Mouse (Mus musculus) hindbrain, embryonic 13.5 days (tissue): ENCODE results near the gene Olfr1297. TPM values are rescaled to one million over a fixed set of nuclear protein-coding genes. Genes with fewer than 3 reads are reported as not detected.

ENCODE experiments used
- ATAC-seq: fragments of 200-750 bp; cut with Nextera tagmentation; 2 replicates; pipeline ENCODE4 v1.8.0; 2017; ENCODE audit warnings: moderate TSS enrichment; ENCODE audit not compliant: low FRiP score
- H3K27ac ChIP-seq: fragments of 300-500 bp; sonication (generic); 2 replicates; pipeline ENCODE4 v1.5.1; 2015; ENCODE audit warnings: inconsistent platforms, mild to moderate bottlenecking, moderate library complexity
- H3K27me3 ChIP-seq: fragments of 300-500 bp; sonication (generic); 2 replicates; pipeline ENCODE4 v1.6.1; 2015; ENCODE audit warnings: mild to moderate bottlenecking, inconsistent platforms
- H3K36me3 ChIP-seq: fragments of 300-500 bp; sonication (generic); 2 replicates; pipeline ENCODE4 v1.6.1; 2015; ENCODE audit warnings: mild to moderate bottlenecking, inconsistent platforms
- H3K4me1 ChIP-seq: fragments of 300-500 bp; sonication (generic); replicated peaks from 2 replicates; pipeline ENCODE4 v1.6.1; 2015; ENCODE audit warnings: inconsistent platforms
- H3K4me2 ChIP-seq: fragments of 300-500 bp; sonication (generic); 2 replicates; pipeline ENCODE4 v1.6.1; 2015; ENCODE audit warnings: inconsistent platforms, mild to moderate bottlenecking, moderate library complexity
- H3K4me3 ChIP-seq: fragments of 300-500 bp; sonication (generic); 2 replicates; pipeline ENCODE4 v1.5.1; 2015; ENCODE audit warnings: mild to moderate bottlenecking, inconsistent platforms
- H3K9ac ChIP-seq: fragments of 300-500 bp; sonication (generic); 2 replicates; pipeline ENCODE4 v1.6.1; 2015; ENCODE audit warnings: mild to moderate bottlenecking, inconsistent platforms
- H3K9me3 ChIP-seq: fragments of 300-500 bp; sonication (generic); 2 replicates; pipeline ENCODE4 v1.6.1; 2016; ENCODE audit warnings: inconsistent platforms
- WGBS: fragments of 180-500 bp; shearing (Covaris S2); methylation state at CpG from one replicate; pipeline ENCODE4 v1.1.7; 2015; 5-methylcytosine and 5-hydroxymethylcytosine counted together
- polyA plus RNA-seq: library from polyadenylated mRNA; unstranded; fragments of >200 nt; fragmentation: Nextera tagmentation; extraction: Ambion mirVana; gene quantifications from 2 replicates; pipeline ENCODE4 v1.2.1, GENCODE M21; 2015

The Olfr1297 gene
- polyA plus RNA-seq: not detected in 2 replicates

GRCm38 (mm10) chr2:111626397-111626796 is at the start of gene Olfr1297:
Gene Olfr1297 (minus strand): TSS chr2:111626497.
- H3K27ac ChIP-seq: no peak within 1 kb of the TSS
- no peak within 1 kb of the TSS for H3K9ac ChIP-seq
- no peak within 1 kb of the TSS for H3K4me3 ChIP-seq
- H3K27me3 ChIP-seq: no peaks in the 10 kb centered on the region
- no peak within 1 kb of the TSS for H3K4me2 ChIP-seq
- H3K36me3 ChIP-seq: no peaks in the 10 kb centered on the region
- H3K4me1 ChIP-seq: no peaks in the 10 kb centered on the region
- no peaks in the 10 kb centered on the region for H3K9me3 ChIP-seq
- no peak for ATAC-seq
- 75% methylated on average over 1 of the region's 1 CpGs for WGBS

- Histone ChIP-seq H3K4me3 (no peak within 1 kb of the TSS), H3K4me2 (no peak within 1 kb of the TSS), H3K9ac (no peak within 1 kb of the TSS), H3K9me3 (no peaks in the 10 kb centered on the region), H3K27me3 (no peaks in the 10 kb centered on the region), H3K27ac (no peak within 1 kb of the TSS), H3K36me3 (no peaks in the 10 kb centered on the region), H3K4me1 (no peaks in the 10 kb centered on the region)
- WGBS: 77% methylated on average over 4 of the region's 4 CpGs
- ATAC-seq: no peak
These were observed 34.8 kb upstream of the Olfr1297 start, which contains the start of gene Olfr1299 for GRCm38 (mm10) chr2:111661119-111661518. Gene Olfr1299 (plus strand): TSS chr2:111661419.

- Histone ChIP-seq H3K4me3 (no peak within 1 kb of the TSS), H3K4me1 (no peaks in the 10 kb centered on the region), H3K4me2 (no peak within 1 kb of the TSS), H3K9ac (no peak within 1 kb of the TSS), H3K36me3 (no peaks in the 10 kb centered on the region), H3K27me3 (no peaks in the 10 kb centered on the region), H3K9me3 (no peaks in the 10 kb centered on the region), H3K27ac (no peak within 1 kb of the TSS)
- 89% methylated on average over 1 of the region's 1 CpGs for WGBS
- no peak for ATAC-seq
These were observed 22.8 kb upstream of the Olfr1297 start, which contains the start of gene Olfr1298 for GRCm38 (mm10) chr2:111649101-111649500. Gene Olfr1298 (minus strand): TSS chr2:111649201.

GRCm38 (mm10) chr2:111569581-111569980 is 56.7 kb downstream of the Olfr1297 start, which contains the start of gene Olfr1295:
Gene Olfr1295 (minus strand): TSS chr2:111569681.
- no peak within 1 kb of the TSS for H3K9ac ChIP-seq
- H3K27ac ChIP-seq: no peak within 1 kb of the TSS
- H3K27me3 ChIP-seq: no peaks in the 10 kb centered on the region
- ATAC-seq: no peak
- no peak within 1 kb of the TSS for H3K4me3 ChIP-seq
- H3K4me2 ChIP-seq: no peak within 1 kb of the TSS
- no peaks in the 10 kb centered on the region for H3K9me3 ChIP-seq
- H3K4me1 ChIP-seq: no peaks in the 10 kb centered on the region
- no peaks in the 10 kb centered on the region for H3K36me3 ChIP-seq

Other genes starting within 250 kb of the Olfr1297 start
- gene Olfr1286, start 203.4 kb downstream of the Olfr1297 start, polyA plus RNA-seq: not detected in 2 replicates
- not detected in 2 replicates for gene Olfr1287, start 177.4 kb downstream of the Olfr1297 start, polyA plus RNA-seq
- gene Olfr1288, start 152.4 kb downstream of the Olfr1297 start, polyA plus RNA-seq: not detected in 2 replicates
- not detected in 2 replicates for gene Olfr1289, start 145.7 kb downstream of the Olfr1297 start, polyA plus RNA-seq
- not detected in 2 replicates for gene Olfr1290, start 132.7 kb downstream of the Olfr1297 start, polyA plus RNA-seq
- gene Olfr1291-ps1, start 129.3 kb downstream of the Olfr1297 start, polyA plus RNA-seq: not detected in 2 replicates
- gene Olfr1293-ps, start 101.3 kb downstream of the Olfr1297 start, polyA plus RNA-seq: not detected in 2 replicates
- gene Olfr1294, start 86.2 kb downstream of the Olfr1297 start, polyA plus RNA-seq: not detected in 2 replicates
- not detected in 2 replicates for gene Olfr1295, start 56.8 kb downstream of the Olfr1297 start, polyA plus RNA-seq
- not detected in 2 replicates for gene Olfr1298, start 22.7 kb upstream of the Olfr1297 start, polyA plus RNA-seq
- not detected in 2 replicates for gene Olfr1299, start 34.9 kb upstream of the Olfr1297 start, polyA plus RNA-seq
- not detected in 2 replicates for gene Olfr1301, start 124.5 kb upstream of the Olfr1297 start, polyA plus RNA-seq
- gene Olfr1302, start 150.9 kb upstream of the Olfr1297 start, polyA plus RNA-seq: not detected in 2 replicates
- gene Olfr1303, start 193.8 kb upstream of the Olfr1297 start, polyA plus RNA-seq: not detected in 2 replicates